Mouse (Mus musculus) erythroid progenitor cell, adult 5-6 weeks (primary cell): ENCODE results near the gene Ptpn11. TPM values are rescaled to one million over a fixed set of nuclear protein-coding genes. Genes with fewer than 3 reads are reported as not detected.
A peak's percentile ranks its signal among the peaks of the same experiment; 100 is the strongest.
"Not testable (repeated sequence)": the region's sequence is repeated elsewhere in the genome, so short reads cannot be mapped to it uniquely, and the experiment has no call there.

Source experiments
- ATAC-seq: replicated peaks from 2 replicates; pipeline ENCODE4 v1.8.0; 2016; ENCODE audit warnings: moderate number of reproducible peaks, mild to moderate bottlenecking, moderate TSS enrichment, inconsistent platforms; ENCODE audit not compliant: poor library complexity, low FRiP score, severe bottlenecking
- total RNA-seq, 2 experiments: library from RNA; stranded (forward) in 1 of 2; stranded (reverse) in 1 of 2; fragments of 150-400 nt in 1 of 2; fragments of 186-747, 209-891 nt in 1 of 2; gene quantifications; 2 replicates each; pipeline versions ENCODE4 v1.2.3 to v1.2.4; 2015 to 2017; ENCODE audit warnings: low replicate concordance in 2 of 2

Gene Ptpn11
- total RNA-seq, 2 experiments from 2014 or later = 19.3 to 36.9 TPM

DNA sequence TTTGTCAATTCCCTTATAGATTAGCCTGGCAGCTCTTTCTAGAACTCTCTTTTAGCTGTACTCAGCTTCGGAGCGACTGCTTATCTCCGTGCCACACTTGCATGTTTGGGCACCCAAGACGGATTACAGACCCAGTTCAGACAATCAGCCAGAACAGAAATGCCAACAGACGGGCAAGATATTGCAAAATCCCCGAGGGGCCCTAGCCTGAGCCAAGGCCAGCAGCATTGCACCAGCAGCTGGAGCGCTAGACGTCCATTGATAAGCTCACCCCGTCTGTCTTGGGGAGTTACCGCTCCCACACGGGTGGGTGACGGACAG lies 24.9 kb upstream of the Ptpn11 start:
- ATAC-seq = peak; percentile 82

DNA sequence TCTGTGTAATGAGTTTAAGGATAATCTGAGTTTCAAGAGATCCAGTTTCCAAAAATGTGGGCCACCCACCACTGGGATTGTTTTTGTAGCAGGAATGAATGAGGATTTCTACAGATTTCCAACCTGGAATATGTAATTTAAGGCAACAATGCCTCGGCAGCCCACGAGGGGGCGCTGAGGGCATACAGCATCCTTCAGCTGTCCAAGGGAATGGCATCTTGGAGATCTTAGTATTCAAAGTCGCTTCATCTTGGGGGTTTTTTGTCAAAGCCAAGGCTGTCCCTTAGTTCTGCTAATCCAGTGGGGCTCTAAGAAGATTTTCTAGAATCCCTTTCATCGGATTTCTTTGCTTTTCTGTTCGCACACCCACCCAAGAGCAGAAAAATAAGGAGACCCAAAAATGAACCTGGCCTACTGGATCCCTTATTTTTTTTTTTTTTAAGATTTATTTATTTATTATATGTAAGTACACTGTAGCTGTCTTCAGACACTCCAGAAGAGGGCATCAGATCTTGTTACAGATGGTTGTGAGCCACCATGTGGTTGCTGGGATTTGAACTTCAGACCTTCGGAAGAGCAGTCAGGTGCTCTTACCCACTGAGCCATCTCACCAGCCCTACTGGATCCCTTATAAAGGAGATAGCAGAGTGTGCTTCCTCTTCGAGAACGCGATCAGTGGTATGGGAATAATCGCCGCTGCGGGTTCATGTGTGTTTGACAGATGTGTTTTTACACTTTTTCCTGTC lies 24.4 kb upstream of the Ptpn11 start:
- ATAC-seq = peak; percentile 50

- ATAC-seq = no peak
Measured at GRCm38 (mm10) chr5:121214707-121215106, 23.5 kb upstream of the Ptpn11 start.

DNA sequence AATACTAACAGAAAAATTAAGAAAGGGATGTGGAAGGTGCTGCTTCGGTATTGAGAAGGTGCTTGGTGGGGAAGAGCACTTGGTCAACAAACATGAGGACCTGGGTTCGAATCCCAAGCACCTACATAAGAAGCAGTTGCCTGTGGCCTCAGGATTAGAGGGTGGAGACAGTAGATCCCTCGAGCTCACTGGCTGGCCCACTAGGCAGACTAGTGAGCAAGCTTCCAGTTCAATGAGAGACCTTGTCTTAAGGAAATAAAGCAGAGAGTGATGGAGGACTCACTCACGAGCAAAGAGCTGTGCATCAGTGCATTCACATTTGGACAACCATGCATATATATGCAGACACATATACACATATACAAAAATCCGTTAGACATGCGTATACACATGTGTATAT lies 20.9 kb upstream of the Ptpn11 start:
- ATAC-seq = no peak

- no peak for ATAC-seq
Measured at GRCm38 (mm10) chr5:121210601-121210924, 19.4 kb upstream of the Ptpn11 start.

- no peak for ATAC-seq
Measured at GRCm38 (mm10) chr5:121209755-121210600, 18.8 kb upstream of the Ptpn11 start.

- ATAC-seq = no peak
Measured at GRCm38 (mm10) chr5:121206984-121207383, 15.8 kb upstream of the Ptpn11 start.

GRCm38 (mm10) chr5:121206540-121206939 lies 15.3 kb upstream of the Ptpn11 start:
- ATAC-seq = no peak

DNA sequence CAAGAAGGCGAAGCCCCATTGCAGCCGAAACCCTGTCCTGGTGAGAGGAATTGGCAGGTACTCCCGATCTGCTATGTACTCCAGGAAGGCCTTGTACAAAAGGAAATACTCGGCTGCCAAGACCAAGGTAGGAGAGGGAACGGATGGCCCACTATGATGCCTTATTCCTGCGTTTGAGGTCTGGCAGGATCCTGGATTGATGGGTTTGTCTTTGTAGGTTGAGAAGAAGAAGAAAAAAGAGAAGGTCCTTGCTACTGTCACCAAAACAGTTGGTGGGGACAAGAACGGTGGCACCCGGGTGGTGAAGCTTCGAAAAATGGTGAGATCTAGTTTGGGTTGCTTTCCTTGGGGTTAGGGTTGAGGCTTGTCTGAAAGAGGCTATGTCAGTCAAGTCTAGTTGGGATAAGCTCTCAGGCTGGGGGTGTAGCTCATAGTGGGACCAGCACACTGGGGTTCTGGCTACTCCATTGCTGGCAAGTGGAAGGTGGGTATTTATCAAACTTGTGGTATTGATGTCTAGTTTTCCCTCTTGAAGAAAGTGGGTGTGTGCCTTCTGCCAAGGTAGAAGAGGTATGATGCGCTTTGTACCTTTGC lies 14.4 kb upstream of the Ptpn11 start:
- ATAC-seq = not testable (repeated sequence)

DNA sequence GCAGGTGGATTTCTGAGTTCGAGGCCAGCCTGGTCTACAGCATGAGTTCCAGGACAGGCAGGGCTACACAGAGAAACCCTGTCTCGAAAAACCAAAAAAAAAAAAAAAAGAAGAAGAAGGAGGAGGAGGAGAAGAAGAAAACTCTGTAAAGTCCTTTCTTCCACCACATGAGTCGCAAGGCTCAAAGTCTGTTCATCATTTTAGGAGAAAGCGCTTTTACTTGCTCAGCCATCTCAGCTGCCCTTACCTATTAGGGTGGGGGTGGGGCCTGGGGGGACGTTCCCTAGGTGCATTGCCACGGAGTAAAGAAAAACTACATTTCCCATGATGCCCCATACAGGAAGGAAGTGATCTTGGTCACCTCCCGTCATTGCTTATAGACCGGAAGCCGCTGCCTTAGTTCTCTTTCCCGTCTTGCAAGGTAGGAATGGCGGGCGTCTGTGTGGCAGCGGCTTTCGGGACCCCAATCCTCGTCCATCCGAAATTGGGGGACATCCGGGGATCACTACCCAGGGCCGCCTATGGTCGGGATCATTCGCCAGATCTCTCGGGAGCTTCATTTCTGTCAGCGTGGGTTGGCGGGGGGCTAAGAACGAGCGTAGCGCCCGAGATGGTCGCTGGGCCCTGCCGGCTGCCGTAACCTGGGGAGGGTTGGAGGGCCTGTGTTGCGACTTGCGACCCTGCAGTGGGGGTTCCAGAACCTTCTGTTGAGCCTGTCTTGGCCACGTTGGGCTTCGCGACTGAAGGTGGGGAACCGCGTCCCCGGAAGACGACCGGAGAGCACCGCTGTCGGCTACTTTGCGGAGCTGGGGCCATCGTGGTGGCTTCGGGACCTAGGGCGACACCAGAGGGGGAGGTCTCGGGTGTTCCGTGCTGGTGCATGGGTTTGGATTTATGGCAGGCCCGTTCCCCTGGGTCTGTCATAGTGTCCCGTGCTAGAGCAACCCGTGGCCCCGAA lies 13.2 kb upstream of the Ptpn11 start, which contains the start of gene Rpl6:
TSS of gene Rpl6 (plus strand) at position 350 of the 958 bp plus-strand sequence.
- peak; percentile 94 for ATAC-seq

GRCm38 (mm10) chr5:121202467-121202866 lies 11.3 kb upstream of the Ptpn11 start:
- ATAC-seq = no peak

DNA sequence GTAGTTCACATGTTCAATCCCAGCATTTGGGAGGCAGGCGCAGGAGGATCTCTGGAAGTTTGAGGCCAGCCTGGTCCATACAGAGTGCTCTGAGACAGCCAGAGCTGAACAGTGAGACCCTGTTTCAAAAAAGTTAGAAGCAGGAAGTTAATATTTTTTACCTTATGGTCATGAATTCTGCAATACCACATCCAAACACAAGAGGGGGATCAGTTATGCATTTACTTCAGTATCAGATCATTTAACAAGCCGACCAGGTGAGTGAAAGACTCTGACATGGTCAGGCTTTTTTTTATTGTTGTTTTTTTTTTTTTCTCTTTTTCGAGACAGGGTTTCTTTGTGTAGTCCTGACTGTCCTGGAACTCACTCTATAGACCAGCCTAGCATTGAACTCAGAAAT lies 10.5 kb upstream of the Ptpn11 start:
- peak; percentile 49; the same call in 1 of the 2 replicates for ATAC-seq

DNA sequence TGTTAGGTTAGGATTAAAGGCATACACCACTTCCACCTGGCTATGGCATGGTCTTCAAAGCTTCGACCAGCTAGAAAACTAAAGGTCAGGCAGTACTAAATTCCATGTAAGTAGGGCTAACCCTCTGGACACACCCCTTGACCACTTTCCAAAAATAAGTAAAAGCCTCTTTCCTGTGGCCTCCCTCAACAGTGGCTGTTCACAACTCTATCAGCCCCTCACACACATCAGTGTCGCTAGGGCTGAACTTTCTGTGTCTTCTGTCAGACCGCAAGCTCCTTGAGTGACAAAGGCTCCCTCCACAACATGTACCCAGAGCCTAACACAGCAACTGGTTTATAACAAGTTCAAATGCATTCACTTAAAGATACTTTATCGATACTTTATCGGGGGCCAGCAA lies 7.2 kb upstream of the Ptpn11 start:
- ATAC-seq = no peak

GRCm38 (mm10) chr5:121197337-121197736 lies 6.1 kb upstream of the Ptpn11 start:
- ATAC-seq = no peak

GRCm38 (mm10) chr5:121196764-121197163 lies 5.6 kb upstream of the Ptpn11 start:
- peak; percentile 86 for ATAC-seq

DNA sequence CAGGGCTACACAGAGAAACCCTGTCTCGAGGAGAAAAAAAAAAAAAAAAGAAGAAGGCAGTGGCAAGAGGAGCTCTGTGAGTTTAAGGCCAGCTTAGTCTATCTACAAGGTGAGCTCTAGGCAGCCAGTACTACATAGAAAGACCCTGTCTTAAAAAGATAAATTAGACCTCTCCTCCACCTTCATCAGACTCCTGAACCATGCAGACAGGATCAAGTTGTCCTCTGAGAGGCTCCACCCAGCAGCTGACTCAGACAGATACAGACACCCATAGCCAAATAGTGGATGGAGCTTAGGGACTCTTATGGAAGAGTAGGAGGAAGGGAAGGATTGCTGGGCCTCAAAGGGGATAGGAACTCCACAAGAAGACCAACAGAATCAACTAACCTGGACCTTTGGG lies 3.0 kb upstream of the Ptpn11 start:
- 0 out of 2 replicates have a peak, but pooled peaks have one; percentile 34 for ATAC-seq

DNA sequence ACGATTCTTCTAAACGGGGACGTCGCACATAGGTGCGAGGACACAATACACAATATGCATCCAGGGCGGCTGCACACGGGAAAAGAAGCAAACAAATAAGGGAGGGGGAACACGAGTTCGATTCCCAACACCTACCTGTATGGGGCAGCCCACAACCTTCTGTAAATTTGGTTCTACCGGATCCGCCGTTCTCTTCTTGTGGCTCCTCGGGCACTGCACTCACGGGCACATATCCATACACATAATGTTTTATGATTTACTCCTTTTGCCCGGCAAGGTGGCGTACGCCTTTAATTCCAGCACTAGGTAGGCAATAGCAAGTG lies 348 bp upstream of the Ptpn11 start:
- ATAC-seq = peak; percentile 47; the same call in 1 of the 2 replicates

DNA sequence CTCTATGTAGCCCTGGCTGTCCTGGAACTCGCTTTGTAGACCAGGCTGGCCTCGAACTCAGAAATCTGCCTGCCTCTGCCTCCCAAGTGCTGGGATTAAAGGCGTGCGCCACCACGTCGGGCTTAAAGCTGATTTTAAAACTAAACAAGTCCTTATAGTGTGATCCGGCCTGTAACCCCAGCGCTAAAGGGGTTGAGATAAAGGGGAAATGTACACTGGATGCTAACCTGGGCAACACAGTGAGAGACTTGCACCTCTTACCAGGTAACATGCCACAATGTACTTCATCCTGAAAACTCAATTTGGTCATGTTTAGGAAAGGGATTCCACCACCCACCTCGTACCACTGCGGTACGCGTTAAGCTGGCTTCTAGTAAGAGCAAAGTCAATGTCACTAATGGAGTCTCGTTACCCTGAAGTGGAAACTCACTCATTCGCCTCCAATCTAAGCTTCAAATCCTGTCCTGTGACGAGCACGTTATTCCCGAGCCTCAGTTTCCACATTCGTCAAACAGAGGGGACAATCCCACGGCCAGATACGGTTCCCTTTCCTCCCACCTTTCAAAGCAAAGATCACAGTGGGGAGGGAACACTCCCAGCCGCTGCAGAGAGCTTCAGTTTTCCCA lies 874 bp downstream of the Ptpn11 start:
- ATAC-seq = no peak

- ATAC-seq = no peak
Measured at GRCm38 (mm10) chr5:121189182-121189581, 2.0 kb downstream of the Ptpn11 start.
